Mouse (Mus musculus) neural tube, embryonic 14.5 days (tissue): ENCODE results near the gene Car10. TPM values are rescaled to one million over a fixed set of nuclear protein-coding genes. Genes with fewer than 3 reads are reported as not detected.

ENCODE experiments used
- ATAC-seq: fragments of 200-750 bp; cut with Nextera tagmentation; 2 replicates; pipeline ENCODE4 v1.8.0; 2017; ENCODE audit warnings: low read depth, mild to moderate bottlenecking, moderate TSS enrichment, moderate library complexity
- H3K27ac ChIP-seq: fragments of 300-500 bp; sonication (generic); 2 replicates; pipeline ENCODE4 v1.5.1; 2014; ENCODE audit warnings: low read depth, mild to moderate bottlenecking, control low read depth, low read length, moderate library complexity, mixed read lengths
- H3K27me3 ChIP-seq: fragments of 300-500 bp; sonication (generic); 2 replicates; pipeline ENCODE4 v1.6.1; 2014; ENCODE audit warnings: low read length; ENCODE audit not compliant: control insufficient read depth, insufficient read depth
- H3K36me3 ChIP-seq: fragments of 300-500 bp; sonication (generic); 2 replicates; pipeline ENCODE4 v1.6.1; 2014; ENCODE audit warnings: low read length, mixed read lengths; ENCODE audit not compliant: control insufficient read depth, insufficient read depth
- H3K4me1 ChIP-seq: fragments of 300-500 bp; sonication (generic); 2 replicates; pipeline ENCODE4 v1.6.1; 2014; ENCODE audit warnings: low read length; ENCODE audit not compliant: control insufficient read depth, insufficient read depth
- H3K4me2 ChIP-seq: fragments of 300-500 bp; sonication (generic); 2 replicates; pipeline ENCODE4 v1.6.1; 2014; ENCODE audit warnings: mild to moderate bottlenecking, low read depth, low read length, control low read depth
- H3K4me3 ChIP-seq: fragments of 300-500 bp; sonication (generic); 2 replicates; pipeline ENCODE4 v1.5.1; 2014; ENCODE audit warnings: low read depth, low read length, control low read depth, mixed read lengths
- H3K9ac ChIP-seq: fragments of 300-500 bp; sonication (generic); replicated peaks from 2 replicates; pipeline ENCODE4 v1.6.1; 2014; ENCODE audit warnings: low read depth, mild to moderate bottlenecking, control low read depth, low read length, mixed read lengths
- H3K9me3 ChIP-seq: fragments of 300-500 bp; sonication (generic); 2 replicates; pipeline ENCODE4 v1.6.1; 2016; ENCODE audit warnings: low read length; ENCODE audit not compliant: control insufficient read depth
- WGBS: fragments of 180-500 bp; shearing (Covaris S2); extraction: QIAGEN DNeasy Blood & Tissue Kit; methylation state at CpG from one replicate; pipeline ENCODE4 v1.1.7; 2014; 5-methylcytosine and 5-hydroxymethylcytosine counted together
- polyA plus RNA-seq: library from polyadenylated mRNA; unstranded; fragments of >200 nt; fragmentation: Nextera tagmentation; extraction: Ambion mirVana; gene quantifications from 2 replicates; pipeline ENCODE4 v1.2.1, GENCODE M21; 2014

Car10 gene
- polyA plus RNA-seq, 1 experiment from 2014 or later = 78.8 TPM

DNA sequence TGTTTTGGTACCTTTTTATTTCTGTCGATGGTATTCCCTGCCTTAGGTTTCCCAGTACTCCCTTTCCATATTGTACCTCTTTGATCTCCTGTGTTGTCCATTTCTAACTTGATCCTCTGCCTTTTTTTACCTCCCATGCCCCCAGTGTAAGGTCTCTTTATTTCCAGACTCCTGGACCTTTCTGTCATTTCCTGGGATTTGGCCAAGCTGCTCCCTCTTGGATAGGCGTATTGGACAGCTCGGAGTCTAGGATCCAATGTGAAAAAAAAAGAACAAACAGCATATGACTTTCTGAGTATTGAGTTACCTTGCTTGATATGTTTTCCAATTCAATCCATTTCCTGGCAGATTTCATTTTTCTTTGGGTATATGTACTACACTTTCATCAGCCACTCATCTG lies 102.2 kb downstream of the Car10 start:
- Histone ChIP-seq H3K9ac (no peak overlapping the region), H3K4me2 (no peak overlapping the region), H3K36me3 (no peaks in the 10 kb centered on the region), H3K27ac (no peak overlapping the region), H3K27me3 (no peaks in the 10 kb centered on the region), H3K4me1 (no peaks in the 10 kb centered on the region), H3K4me3 (no peak overlapping the region), H3K9me3 (no peaks in the 10 kb centered on the region)
- no peak for ATAC-seq
- 93% methylated on average over 3 of the region's 3 CpGs for WGBS

DNA sequence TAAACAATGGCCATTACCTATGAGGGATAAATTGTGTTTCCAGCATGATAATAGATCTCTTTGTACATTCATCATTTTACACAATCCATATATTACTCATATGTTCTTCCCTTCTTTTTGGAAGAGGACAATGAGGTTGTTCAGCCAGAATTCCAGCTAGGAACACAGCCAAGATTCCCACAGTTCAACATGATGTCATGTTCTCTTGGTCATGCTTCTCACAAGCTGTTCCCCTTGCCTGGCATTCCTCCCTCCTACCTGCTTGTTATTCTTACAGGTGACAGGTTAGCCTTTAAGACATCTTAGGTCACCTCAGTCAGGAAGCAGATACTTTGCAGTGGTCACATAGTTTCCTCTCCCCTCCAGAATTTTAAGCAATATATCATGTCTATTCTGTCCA lies 119.6 kb downstream of the Car10 start:
- H3K9me3 ChIP-seq = no peaks in the 10 kb centered on the region
- H3K27me3 ChIP-seq = no peaks in the 10 kb centered on the region
- H3K4me2 ChIP-seq = no peak overlapping the region
- H3K9ac ChIP-seq = no peak overlapping the region
- no peak for ATAC-seq
- no peak overlapping the region for H3K27ac ChIP-seq
- H3K4me1 ChIP-seq = no peaks in the 10 kb centered on the region
- H3K4me3 ChIP-seq = no peak overlapping the region
- no peaks in the 10 kb centered on the region for H3K36me3 ChIP-seq

DNA sequence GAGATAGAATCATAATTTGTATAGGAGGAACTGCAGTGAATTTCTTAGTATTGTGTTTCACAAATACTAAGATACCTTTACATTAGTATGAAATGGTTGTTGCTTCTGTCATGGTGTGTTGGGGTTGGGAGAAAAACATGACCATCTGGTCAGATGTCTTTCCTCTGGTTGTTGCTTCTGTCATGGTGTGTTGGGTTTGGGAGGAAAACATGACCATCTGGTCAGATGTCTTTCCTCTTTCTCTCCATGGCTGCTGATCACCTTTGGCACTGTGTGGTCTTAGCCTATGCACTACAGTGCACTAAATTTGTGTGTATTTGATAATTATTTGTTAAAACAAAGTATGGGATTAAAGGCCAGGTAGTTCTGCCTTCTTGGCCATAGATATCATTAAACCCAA lies 132.2 kb downstream of the Car10 start:
- no peak for ATAC-seq
- Histone ChIP-seq H3K9ac (no peak overlapping the region), H3K9me3 (no peaks in the 10 kb centered on the region), H3K4me3 (no peak overlapping the region), H3K4me1 (no peaks in the 10 kb centered on the region), H3K27me3 (no peaks in the 10 kb centered on the region), H3K27ac (no peak overlapping the region), H3K4me2 (no peak overlapping the region), H3K36me3 (no peaks in the 10 kb centered on the region)

DNA sequence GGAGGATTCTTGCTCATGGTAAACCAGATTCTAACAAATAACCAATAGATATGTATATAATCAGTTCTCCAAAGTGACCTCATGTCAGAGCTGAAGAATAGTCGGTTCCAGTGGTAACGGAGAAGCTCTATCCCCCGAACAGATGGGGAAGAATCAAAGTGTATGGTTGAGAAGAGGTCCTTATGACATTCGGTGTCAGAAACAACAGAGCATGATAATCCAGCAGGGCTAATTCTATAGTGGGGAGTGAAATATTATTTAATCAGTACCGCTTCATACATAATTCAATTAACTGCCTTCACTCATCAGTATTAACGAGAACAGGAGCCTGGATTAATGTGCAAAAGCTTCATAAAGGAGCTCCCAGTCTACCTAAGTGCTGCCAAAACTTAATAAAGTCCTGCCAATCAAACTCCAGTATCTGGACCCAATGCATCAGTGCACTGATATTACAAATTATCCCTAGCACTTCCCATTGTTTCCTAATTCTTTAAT lies 152.0 kb downstream of the Car10 start:
- ATAC-seq = no peak
- Histone ChIP-seq H3K4me1 (no peaks in the 10 kb centered on the region), H3K27me3 (no peaks in the 10 kb centered on the region), H3K36me3 (no peaks in the 10 kb centered on the region), H3K4me2 (no peak overlapping the region), H3K27ac (no peak overlapping the region), H3K9ac (no peak overlapping the region), H3K4me3 (no peak overlapping the region), H3K9me3 (no peaks in the 10 kb centered on the region)
- WGBS = 62% methylated on average over 6 of the region's 6 CpGs

DNA sequence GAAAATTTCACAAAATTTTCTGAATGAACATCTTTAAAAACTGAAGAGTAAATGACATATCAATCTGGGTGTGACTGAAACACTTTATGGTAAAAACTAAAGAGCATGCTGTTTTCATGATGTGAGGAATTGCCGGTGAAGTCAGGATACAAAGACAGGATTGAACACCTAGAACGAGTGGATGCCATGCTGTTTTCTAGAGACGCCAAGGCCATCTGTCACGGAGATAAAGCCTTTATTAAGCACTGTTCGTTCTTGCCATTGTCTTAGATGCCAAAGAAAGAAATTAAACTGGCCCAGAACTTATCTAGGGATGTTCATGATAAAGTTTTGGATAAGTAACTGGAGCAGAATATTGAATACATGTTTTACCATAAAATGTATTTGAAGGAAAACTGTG lies 153.9 kb downstream of the Car10 start:
- no peaks in the 10 kb centered on the region for H3K9me3 ChIP-seq
- no peaks in the 10 kb centered on the region for H3K4me1 ChIP-seq
- no peak overlapping the region for H3K27ac ChIP-seq
- no peak overlapping the region for H3K4me3 ChIP-seq
- H3K27me3 ChIP-seq = no peaks in the 10 kb centered on the region
- WGBS = 65% methylated on average over 5 of the region's 5 CpGs
- H3K4me2 ChIP-seq = no peak overlapping the region
- H3K9ac ChIP-seq = no peak overlapping the region
- ATAC-seq = no peak
- H3K36me3 ChIP-seq = no peaks in the 10 kb centered on the region

DNA sequence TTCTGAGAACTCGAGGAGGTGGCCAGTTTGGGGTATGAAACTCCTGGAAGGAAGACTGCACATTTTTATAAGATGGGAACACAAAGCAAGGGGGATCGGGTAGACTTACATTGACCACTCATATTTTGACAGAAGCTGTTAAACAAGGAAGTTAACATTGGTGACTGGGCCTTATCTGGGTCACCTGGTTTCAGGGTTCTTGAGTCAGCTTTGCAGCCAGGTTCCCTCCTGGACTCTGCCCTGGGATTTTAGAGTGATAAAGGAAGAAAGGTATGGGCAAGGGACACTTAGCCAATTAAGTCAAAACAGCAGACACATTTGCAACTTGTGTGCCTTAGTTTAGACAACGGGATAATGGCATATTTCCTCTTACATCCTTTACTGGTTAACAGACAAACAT lies 166.2 kb downstream of the Car10 start:
- no peak overlapping the region for H3K4me2 ChIP-seq
- H3K27ac ChIP-seq = no peak overlapping the region
- no peak overlapping the region for H3K9ac ChIP-seq
- ATAC-seq = no peak
- no peaks in the 10 kb centered on the region for H3K27me3 ChIP-seq
- H3K4me1 ChIP-seq = no peaks in the 10 kb centered on the region
- H3K36me3 ChIP-seq = no peaks in the 10 kb centered on the region
- WGBS = 73% methylated on average over 3 of the region's 3 CpGs
- H3K9me3 ChIP-seq = no peaks in the 10 kb centered on the region
- H3K4me3 ChIP-seq = no peak overlapping the region

DNA sequence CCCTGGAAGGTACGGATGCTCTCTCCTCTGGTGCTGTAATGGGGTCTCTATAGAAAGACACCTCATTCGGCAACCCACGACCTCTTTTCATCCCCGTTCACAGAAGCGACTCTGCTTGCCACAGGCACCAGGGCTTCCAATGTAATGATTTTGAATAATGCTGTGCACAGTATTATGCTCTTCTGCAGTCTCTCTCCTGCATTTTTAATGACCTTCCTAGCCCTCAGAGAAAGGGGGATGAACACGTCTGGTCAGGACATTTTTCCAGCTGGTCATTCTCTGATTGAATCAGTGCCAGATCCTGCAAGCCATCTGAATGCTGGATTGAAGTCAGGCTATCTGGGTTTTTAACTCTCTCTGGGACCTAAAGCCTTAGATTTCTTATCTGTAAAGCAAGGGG lies 174.2 kb downstream of the Car10 start:
- H3K27ac ChIP-seq = no peak overlapping the region
- no peaks in the 10 kb centered on the region for H3K36me3 ChIP-seq
- no peaks in the 10 kb centered on the region for H3K27me3 ChIP-seq
- ATAC-seq = no peak
- H3K4me2 ChIP-seq = no peak overlapping the region
- no peak overlapping the region for H3K9ac ChIP-seq
- H3K4me1 ChIP-seq = peaks cover 4% of the 10 kb centered on the region; the same call in 1 of the 2 replicates
- H3K9me3 ChIP-seq = no peaks in the 10 kb centered on the region
- H3K4me3 ChIP-seq = no peak overlapping the region
- 28% methylated on average over 6 of the region's 6 CpGs for WGBS

DNA sequence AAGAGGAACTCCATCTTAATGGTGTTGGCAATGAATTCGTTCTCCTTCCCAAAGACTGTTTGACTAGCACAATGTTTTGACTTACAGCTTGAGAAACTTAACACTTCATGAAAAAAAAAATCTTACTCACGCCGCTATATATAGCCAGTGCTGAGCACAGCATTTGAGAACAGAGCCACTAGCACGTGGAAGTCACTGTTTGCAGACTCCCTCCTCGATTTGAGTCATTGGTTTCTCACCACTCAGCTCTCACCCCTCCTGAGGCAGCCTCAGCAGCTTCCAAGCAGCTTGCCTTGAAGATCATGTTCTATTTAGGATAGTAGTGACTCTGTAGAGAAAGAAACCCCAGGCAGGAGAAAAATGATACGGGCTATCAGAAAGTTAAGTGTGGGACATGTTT lies 176.1 kb downstream of the Car10 start:
- Histone ChIP-seq H3K27ac (no peak overlapping the region), H3K4me1 (peaks cover 4% of the 10 kb centered on the region; the same call in 1 of the 2 replicates), H3K27me3 (no peaks in the 10 kb centered on the region), H3K4me2 (no peak overlapping the region), H3K4me3 (no peak overlapping the region), H3K9ac (no peak overlapping the region), H3K36me3 (no peaks in the 10 kb centered on the region), H3K9me3 (no peaks in the 10 kb centered on the region)
- 71% methylated on average over 6 of the region's 6 CpGs for WGBS
- no peak for ATAC-seq

DNA sequence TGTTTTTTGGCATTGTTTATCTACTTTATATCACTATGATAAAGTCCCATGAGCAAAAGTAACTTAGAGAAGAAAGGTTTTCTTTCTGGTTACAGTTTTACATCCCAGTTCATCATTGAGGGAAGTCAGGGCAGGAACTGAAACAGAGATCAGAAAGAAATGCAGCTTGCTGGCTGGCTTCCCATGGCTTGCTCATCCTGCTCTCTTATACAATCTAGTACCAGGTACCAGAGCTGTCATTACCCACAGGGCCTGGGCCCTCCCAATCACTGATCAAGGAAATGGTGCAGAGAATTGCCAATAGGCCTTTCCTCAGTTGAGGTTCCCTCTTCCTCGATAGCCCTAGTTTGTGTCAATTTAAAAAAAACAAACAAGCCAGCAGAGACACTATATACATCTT lies 195.8 kb downstream of the Car10 start:
- Histone ChIP-seq H3K36me3 (no peaks in the 10 kb centered on the region), H3K4me3 (no peak overlapping the region), H3K4me1 (no peaks in the 10 kb centered on the region), H3K4me2 (no peak overlapping the region), H3K9ac (no peak overlapping the region), H3K27ac (no peak overlapping the region), H3K27me3 (no peaks in the 10 kb centered on the region), H3K9me3 (no peaks in the 10 kb centered on the region)
- no peak for ATAC-seq
- 93% methylated on average over 1 of the region's 1 CpGs for WGBS

DNA sequence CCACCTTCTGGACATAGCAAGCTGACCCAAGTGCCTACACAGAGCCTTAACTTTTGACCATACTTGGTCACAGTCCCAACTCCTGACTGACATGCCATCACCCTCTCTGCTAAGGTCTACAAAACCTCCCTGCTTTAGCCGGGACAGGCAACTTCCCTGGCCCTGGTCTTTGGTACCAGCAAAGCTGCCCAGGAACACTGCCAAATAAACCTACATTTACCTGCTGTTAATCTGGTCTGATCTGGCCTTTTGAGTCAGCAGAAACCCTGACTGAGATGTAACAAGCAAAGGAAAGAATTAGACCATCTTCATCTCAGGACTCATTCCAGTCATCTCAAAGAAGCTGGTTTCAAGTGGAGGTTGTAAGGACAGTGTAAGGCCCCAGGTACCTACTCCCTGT lies 212.2 kb downstream of the Car10 start:
- Histone ChIP-seq H3K9ac (no peak overlapping the region), H3K27ac (no peak overlapping the region), H3K9me3 (no peaks in the 10 kb centered on the region), H3K4me3 (no peak overlapping the region), H3K4me2 (no peak overlapping the region), H3K27me3 (no peaks in the 10 kb centered on the region), H3K36me3 (no peaks in the 10 kb centered on the region), H3K4me1 (no peaks in the 10 kb centered on the region)
- 100% methylated on average over 1 of the region's 1 CpGs for WGBS
- ATAC-seq = no peak
